Mouse (Mus musculus) small intestine, adult 2 months (tissue): Measurements from ENCODE around the gene Vps25. TPM values are rescaled to one million over a fixed set of nuclear protein-coding genes. Genes with fewer than 3 reads are reported as not detected.

Experiments
- H3K27ac ChIP-seq: fragments of 200-500 bp; 2 replicates; pipeline ENCODE4 v1.5.1; 2012; ENCODE audit warnings: low read depth, low read length, control low read depth, inconsistent platforms; ENCODE audit not compliant: insufficient read depth
- H3K27me3 ChIP-seq: fragments of 200-500 bp; 2 replicates; pipeline ENCODE4 v1.6.1; 2012; ENCODE audit warnings: mild to moderate bottlenecking, moderate library complexity, low read length, inconsistent platforms; ENCODE audit not compliant: control insufficient read depth, insufficient read depth
- H3K36me3 ChIP-seq: fragments of 200-500 bp; 2 replicates; pipeline ENCODE4 v1.6.1; 2012; ENCODE audit warnings: mild to moderate bottlenecking, low read length, control low read depth, inconsistent platforms; ENCODE audit not compliant: control insufficient read depth, insufficient read depth
- H3K4me1 ChIP-seq: fragments of 200-500 bp; 2 replicates; pipeline ENCODE4 v1.6.1; 2012; ENCODE audit warnings: low read length, inconsistent platforms, mixed read lengths; ENCODE audit not compliant: control insufficient read depth, insufficient read depth, insufficient read length
- H3K4me3 ChIP-seq: fragments of 200-500 bp; 2 replicates; pipeline ENCODE4 v1.5.1; 2012; ENCODE audit warnings: low read depth, mild to moderate bottlenecking, control low read depth, inconsistent platforms, low read length, moderate library complexity
- CTCF ChIP-seq: fragments of 200-500 bp; IDR thresholded peaks from 2 replicates; pipeline ENCODE4 v1.5.1; 2012; ENCODE audit warnings: low read depth, mild to moderate bottlenecking, control low read depth, inconsistent platforms, low read length, moderate library complexity, mixed read lengths; ENCODE audit not compliant: insufficient replicate concordance, insufficient read length; ENCODE audit errors: extremely low read depth
- POLR2A ChIP-seq: fragments of 200-500 bp; IDR thresholded peaks from 2 replicates; pipeline ENCODE4 v1.6.1; 2012; ENCODE audit warnings: low read depth, mild to moderate bottlenecking, control low read depth, inconsistent platforms, low read length, moderate library complexity
- WGBS: fragments of 180-500 bp; shearing (Covaris S2); methylation state at CpG from one replicate; pipeline ENCODE4 v1.1.7; 2018; 5-methylcytosine and 5-hydroxymethylcytosine counted together
- polyA plus RNA-seq: library from polyadenylated mRNA; depleted of rRNA; stranded (reverse); fragments of >200 nt; gene quantifications from 2 replicates; pipeline ENCODE4 v1.2.3, GENCODE M21; 2012

Vps25 gene
- polyA plus RNA-seq, 1 experiment: 64.8 TPM

GRCm38 (mm10) chr11:101255826-101256775 lies 2.6 kb downstream of the Vps25 start:
- Histone ChIP-seq H3K4me3 (no peak overlapping the region), H3K27ac (no peak overlapping the region), H3K4me1 (peaks cover 13% of the 10 kb centered on the region), H3K36me3 (peaks cover 11% of the 10 kb centered on the region), H3K27me3 (no peaks in the 10 kb centered on the region)
- 90% methylated on average over 13 of the region's 13 CpGs for whole genome bisulfite sequencing
- no peak for TF ChIP-seq POLR2A
- TF ChIP-seq CTCF: no peak

DNA sequence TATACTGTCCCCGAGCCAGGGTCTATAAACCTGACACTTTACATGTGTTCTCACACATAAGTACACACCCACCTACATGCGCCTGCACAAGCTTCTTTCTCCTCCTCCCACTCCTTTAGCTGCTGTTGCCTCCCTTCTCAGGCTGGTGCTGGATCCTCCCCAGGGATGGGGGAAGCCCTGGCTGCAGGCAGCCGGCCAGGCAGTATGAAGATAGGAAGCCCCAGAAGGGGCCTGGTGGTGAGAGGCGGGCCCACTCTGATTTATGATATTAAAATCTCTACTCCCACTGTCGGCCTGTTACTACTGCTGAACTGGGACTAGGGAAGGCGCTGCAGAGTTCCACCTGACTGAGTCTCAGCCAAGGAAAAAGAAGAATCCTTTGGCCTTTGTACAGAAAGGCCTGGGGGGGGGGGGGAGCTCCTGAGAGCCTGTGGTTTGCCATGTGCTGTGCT lies 5.8 kb downstream of the Vps25 start:
- H3K27me3 ChIP-seq: peaks cover 13% of the 10 kb centered on the region
- TF ChIP-seq CTCF: no peak
- TF ChIP-seq POLR2A: no peak
- no peak overlapping the region for H3K4me3 ChIP-seq
- 19% methylated on average over 6 of the region's 6 CpGs for WGBS
- H3K27ac ChIP-seq: peak overlapping the region; percentile 15; the same call in 1 of the 2 replicates
- H3K4me1 ChIP-seq: peaks cover 17% of the 10 kb centered on the region
- peaks cover 11% of the 10 kb centered on the region for H3K36me3 ChIP-seq

GRCm38 (mm10) chr11:101259948-101260825 lies 6.7 kb downstream of the Vps25 start, which contains the start of gene Wnk4:
TSS of gene Wnk4 (plus strand) at chr11:101260567.
- peaks cover 13% of the 10 kb centered on the region for H3K27me3 ChIP-seq
- H3K36me3 ChIP-seq: peaks cover 11% of the 10 kb centered on the region
- WGBS: under 1% methylated on average over 43 of the region's 43 CpGs
- peak within 1 kb of the TSS; percentile 68 for H3K4me3 ChIP-seq
- no peak for TF ChIP-seq CTCF
- peak; percentile 45; the same call in 1 of the 2 replicates for TF ChIP-seq POLR2A
- H3K27ac ChIP-seq: peak within 1 kb of the TSS; percentile 15
- peaks cover 17% of the 10 kb centered on the region for H3K4me1 ChIP-seq

- Histone ChIP-seq H3K4me1 (peaks cover 17% of the 10 kb centered on the region), H3K27me3 (peaks cover 13% of the 10 kb centered on the region), H3K27ac (no peak overlapping the region), H3K4me3 (peak overlapping the region; percentile 68), H3K36me3 (peaks cover 11% of the 10 kb centered on the region)
- TF ChIP-seq CTCF: no peak
- TF ChIP-seq POLR2A: no peak
- under 1% methylated on average over 30 of the region's 30 CpGs for WGBS
Observed at GRCm38 (mm10) chr11:101260826-101261380, 7.4 kb downstream of the Vps25 start.

- Histone ChIP-seq H3K27me3 (peaks cover 13% of the 10 kb centered on the region), H3K36me3 (peaks cover 7% of the 10 kb centered on the region), H3K4me1 (peaks cover 17% of the 10 kb centered on the region), H3K27ac (no peak overlapping the region), H3K4me3 (peak overlapping the region; percentile 17)
- WGBS: 10% methylated on average over 24 of the region's 24 CpGs
- TF ChIP-seq CTCF (no peak), POLR2A (no peak)
Observed at GRCm38 (mm10) chr11:101262272-101262967, 8.9 kb downstream of the Vps25 start.
